Mouse (Mus musculus): Measurements from ENCODE around the gene Ssr2.

The Ssr2 gene

GRCm38 (mm10) chr3:88622941-88623345, 47.3 kb downstream of the Ssr2 start:
- in situ Hi-C loops (cut with MboI, MseI): no loop called here

- in situ Hi-C loops (cut with MboI, MseI): no loop called here
These were observed 47.9 kb downstream of the Ssr2 start for GRCm38 (mm10) chr3:88623346-88624135.

- in situ Hi-C loops (cut with MboI, MseI): no loop called here
These were observed 48.6 kb downstream of the Ssr2 start for GRCm38 (mm10) chr3:88624324-88624723.

- in situ Hi-C loops (cut with MboI, MseI): no loop called here
These were observed 49.3 kb downstream of the Ssr2 start for GRCm38 (mm10) chr3:88624951-88625350.

- in situ Hi-C loops (cut with MboI, MseI): no loop called here
These were observed 49.9 kb downstream of the Ssr2 start for GRCm38 (mm10) chr3:88625531-88625930.

GRCm38 (mm10) chr3:88626316-88626715, 50.6 kb downstream of the Ssr2 start:
- in situ Hi-C loops (cut with MboI, MseI): no loop called here

- in situ Hi-C loops (cut with MboI, MseI): no loop called here
These were observed 51.4 kb downstream of the Ssr2 start for GRCm38 (mm10) chr3:88627114-88627513.

- in situ Hi-C loops (cut with MboI, MseI): no loop called here
These were observed 51.9 kb downstream of the Ssr2 start for GRCm38 (mm10) chr3:88627535-88627934.

GRCm38 (mm10) chr3:88628766-88629165, 53.1 kb downstream of the Ssr2 start:
- in situ Hi-C loops (cut with MboI, MseI): no loop called here

- in situ Hi-C loops (cut with MboI, MseI): no loop called here
These were observed 53.6 kb downstream of the Ssr2 start for GRCm38 (mm10) chr3:88629244-88629643.

- in situ Hi-C loops (cut with MboI, MseI): loop anchor here (10.0 kb wide), 1 partner anchor 75 kb away; no protein-coding TSS in a partner anchor
These were observed 54.3 kb downstream of the Ssr2 start for GRCm38 (mm10) chr3:88630018-88630417.

- in situ Hi-C loops (cut with MboI, MseI): loop anchor here (10.0 kb wide), 1 partner anchor 74 kb away; no protein-coding TSS in a partner anchor
These were observed 55.2 kb downstream of the Ssr2 start for GRCm38 (mm10) chr3:88630849-88631341.

- in situ Hi-C loops (cut with MboI, MseI): loop anchor here (10.0 kb wide), 1 partner anchor 73 kb away; no protein-coding TSS in a partner anchor
These were observed 56.4 kb downstream of the Ssr2 start for GRCm38 (mm10) chr3:88631921-88632587.

GRCm38 (mm10) chr3:88633056-88633455, 57.4 kb downstream of the Ssr2 start:
- in situ Hi-C loops (cut with MboI, MseI): loop anchor here (10.0 kb wide), 1 partner anchor 72 kb away; no protein-coding TSS in a partner anchor

GRCm38 (mm10) chr3:88635506-88636275, 60.0 kb downstream of the Ssr2 start:
- in situ Hi-C loops (cut with MboI, MseI): loop anchor here (10.0 kb wide), 1 partner anchor 69 kb away; no protein-coding TSS in a partner anchor

- in situ Hi-C loops (cut with MboI, MseI): loop anchor here (10.0 kb wide), 1 partner anchor 68 kb away; no protein-coding TSS in a partner anchor
These were observed 60.9 kb downstream of the Ssr2 start for GRCm38 (mm10) chr3:88636555-88636986.

GRCm38 (mm10) chr3:88637134-88637533, 61.5 kb downstream of the Ssr2 start:
- in situ Hi-C loops (cut with MboI, MseI): loop anchor here (10.0 kb wide), 1 partner anchor 68 kb away; no protein-coding TSS in a partner anchor

All from T-helper 1 cell (primary cell).